Mouse (Mus musculus) lung, embryonic 14.5 days (tissue): ENCODE data around the gene Iqcd. TPM values are rescaled to one million over a fixed set of nuclear protein-coding genes. Genes with fewer than 3 reads are reported as not detected.

Source experiments
- ATAC-seq: fragments of 200-750 bp; cut with Nextera tagmentation; 2 replicates; pipeline ENCODE4 v1.8.0; 2017; ENCODE audit warnings: mild to moderate bottlenecking, moderate TSS enrichment, moderate library complexity; ENCODE audit not compliant: insufficient read depth
- DNase-seq: peaks from one replicate; pipeline ENCODE4 v3.0.0-alpha.2; 2015
- H3K27ac ChIP-seq: fragments of 300-500 bp; sonication (generic); 2 replicates; pipeline ENCODE4 v1.5.1; 2014; ENCODE audit warnings: low read depth, mild to moderate bottlenecking, moderate library complexity
- H3K27me3 ChIP-seq: fragments of 300-500 bp; sonication (generic); 2 replicates; pipeline ENCODE4 v1.6.1; 2014; ENCODE audit warnings: low read length, control low read depth; ENCODE audit not compliant: insufficient read depth
- H3K36me3 ChIP-seq: fragments of 300-500 bp; sonication (generic); 2 replicates; pipeline ENCODE4 v1.6.1; 2014; ENCODE audit warnings: control low read depth; ENCODE audit not compliant: insufficient read depth
- H3K4me1 ChIP-seq: fragments of 300-500 bp; sonication (generic); 2 replicates; pipeline ENCODE4 v1.6.1; 2014; ENCODE audit warnings: antibody characterized with exemption, control low read depth; ENCODE audit not compliant: insufficient read depth
- H3K4me2 ChIP-seq: fragments of 300-500 bp; sonication (generic); 2 replicates; pipeline ENCODE4 v1.6.1; 2014; ENCODE audit warnings: mild to moderate bottlenecking
- H3K4me3 ChIP-seq: fragments of 300-500 bp; sonication (generic); 2 replicates; pipeline ENCODE4 v1.5.1; 2014; ENCODE audit warnings: low read depth, low read length
- H3K9ac ChIP-seq: fragments of 300-500 bp; sonication (generic); 2 replicates; pipeline ENCODE4 v1.6.1; 2014
- H3K9me3 ChIP-seq: fragments of 300-500 bp; sonication (generic); 2 replicates; pipeline ENCODE4 v1.6.1; 2016; ENCODE audit warnings: low read depth, low read length, control low read depth
- CTCF ChIP-seq: IDR thresholded peaks from 2 replicates; pipeline ENCODE4 v1.5.1; 2016; ENCODE audit warnings: antibody characterized with exemption, low read depth
- WGBS: fragments of 180-500 bp; shearing (Covaris S2); extraction: QIAGEN DNeasy Blood & Tissue Kit; methylation state at CpG from one replicate; pipeline ENCODE4 v1.1.7; 2014; 5-methylcytosine and 5-hydroxymethylcytosine counted together
- polyA plus RNA-seq: library from polyadenylated mRNA; unstranded; fragments of >200 nt; fragmentation: Nextera tagmentation; extraction: Ambion mirVana; gene quantifications from 2 replicates; pipeline ENCODE4 v1.2.1, GENCODE M21; 2014

Gene Iqcd
- polyA plus RNA-seq, 1 experiment from 2014 or later: 0.37 TPM

GRCm38 (mm10) chr5:120611416-120611815 is 22.6 kb downstream of the Iqcd start:
- peak overlapping the region; percentile 55 for H3K9ac ChIP-seq
- TF ChIP-seq CTCF: no peak
- H3K4me2 ChIP-seq: peak overlapping the region; percentile 94
- no peaks in the 10 kb centered on the region; the same call in 1 of the 2 replicates for H3K9me3 ChIP-seq
- H3K4me1 ChIP-seq: peaks cover 3% of the 10 kb centered on the region
- no peak for ATAC-seq
- peak overlapping the region; percentile 68 for H3K4me3 ChIP-seq
- no peaks in the 10 kb centered on the region for H3K36me3 ChIP-seq
- H3K27ac ChIP-seq: no peak overlapping the region
- DNase-seq: no peak
- H3K27me3 ChIP-seq: no peaks in the 10 kb centered on the region
- 42% methylated on average over 8 of the region's 8 CpGs for WGBS

- TF ChIP-seq CTCF: no peak
- Histone ChIP-seq H3K4me1 (peaks cover 3% of the 10 kb centered on the region), H3K27ac (peak within 1 kb of the TSS; percentile 70), H3K4me2 (peak within 1 kb of the TSS; percentile 94), H3K9ac (peak within 1 kb of the TSS; percentile 68), H3K9me3 (no peaks in the 10 kb centered on the region; the same call in 1 of the 2 replicates), H3K4me3 (peak within 1 kb of the TSS; percentile 68), H3K36me3 (peaks cover 7% of the 10 kb centered on the region; the same call in 1 of the 2 replicates), H3K27me3 (no peaks in the 10 kb centered on the region)
- peak; percentile 97 for DNase-seq
- WGBS: under 1% methylated on average over 22 of the region's 22 CpGs
- peak; percentile 81 for ATAC-seq
Observed at GRCm38 (mm10) chr5:120612442-120612821, 23.6 kb downstream of the Iqcd start, which contains the start of the genes Rita1 and Ddx54. Gene Rita1, minus strand, starts transcription at chr5:120612589. Gene Ddx54, plus strand, starts transcription at chr5:120612739.

DNA sequence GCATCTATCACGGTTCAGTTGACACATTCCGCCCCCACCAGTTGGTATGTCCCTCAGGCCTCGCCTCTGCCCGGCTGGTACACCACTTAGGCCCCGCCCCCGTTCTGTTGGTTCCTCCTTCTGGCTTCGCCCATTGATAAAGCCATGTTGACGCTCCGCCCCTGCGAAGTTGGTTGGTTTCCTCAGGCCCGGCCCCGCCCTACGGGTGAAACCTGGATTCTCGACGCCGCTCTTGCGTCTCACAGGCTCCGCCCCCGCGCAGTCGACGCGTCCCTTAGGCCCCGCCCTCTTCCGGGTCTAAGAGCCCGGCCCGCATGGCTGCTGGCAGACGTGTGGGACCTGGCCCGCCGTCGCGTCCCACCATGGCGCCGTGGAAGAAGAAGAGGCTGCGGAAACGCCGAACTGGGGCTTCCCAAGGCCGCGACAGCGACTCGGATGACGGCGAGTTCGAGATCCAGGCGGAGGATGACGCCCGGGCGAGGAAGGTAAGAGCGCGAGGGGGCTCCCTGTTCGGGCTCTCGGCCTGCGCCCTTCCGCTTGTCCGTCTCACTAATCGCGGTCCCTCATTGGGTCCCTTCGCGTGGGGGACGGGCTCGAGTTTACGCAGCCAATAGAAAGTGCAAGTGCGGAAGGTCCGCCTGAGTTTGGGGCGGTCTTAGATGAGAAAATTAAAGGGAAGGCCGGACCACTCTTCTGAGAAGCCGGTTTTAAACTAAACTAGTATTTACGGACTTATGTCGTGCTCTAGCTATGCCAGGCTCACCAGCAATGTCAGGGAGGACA is 24.2 kb downstream of the Iqcd start:
- Histone ChIP-seq H3K9ac (peak overlapping the region; percentile 68), H3K4me3 (peak overlapping the region; percentile 68), H3K27me3 (no peaks in the 10 kb centered on the region), H3K4me1 (peaks cover 3% of the 10 kb centered on the region), H3K9me3 (no peaks in the 10 kb centered on the region; the same call in 1 of the 2 replicates), H3K36me3 (peaks cover 13% of the 10 kb centered on the region; the same call in 1 of the 2 replicates), H3K4me2 (peak overlapping the region; percentile 94), H3K27ac (peak overlapping the region; percentile 70)
- TF ChIP-seq CTCF: no peak
- DNase-seq (peak; percentile 100), ATAC-seq (peak; percentile 91)
- under 1% methylated on average over 67 of the region's 69 CpGs for WGBS

- Histone ChIP-seq H3K4me2 (no peak overlapping the region), H3K27me3 (no peaks in the 10 kb centered on the region), H3K9ac (no peak overlapping the region), H3K9me3 (no peaks in the 10 kb centered on the region; the same call in 1 of the 2 replicates), H3K4me3 (no peak overlapping the region), H3K36me3 (peaks cover 41% of the 10 kb centered on the region), H3K27ac (no peak overlapping the region), H3K4me1 (peaks cover 3% of the 10 kb centered on the region)
- peak; percentile 59 for DNase-seq
- peak; percentile 67 for TF ChIP-seq CTCF
- ATAC-seq: no peak
- WGBS: 91% methylated on average over 4 of the region's 4 CpGs
Observed at GRCm38 (mm10) chr5:120615903-120616302, 27.1 kb downstream of the Iqcd start.

- Histone ChIP-seq H3K9ac (no peak overlapping the region), H3K4me1 (no peaks in the 10 kb centered on the region), H3K9me3 (no peaks in the 10 kb centered on the region; the same call in 1 of the 2 replicates), H3K36me3 (peaks cover 70% of the 10 kb centered on the region), H3K4me3 (no peak overlapping the region), H3K4me2 (no peak overlapping the region), H3K27ac (no peak overlapping the region), H3K27me3 (no peaks in the 10 kb centered on the region)
- ATAC-seq (no peak), DNase-seq (no peak)
- WGBS: 89% methylated on average over 12 of the region's 12 CpGs
- no peak for TF ChIP-seq CTCF
Observed at GRCm38 (mm10) chr5:120618778-120619177, 30.0 kb downstream of the Iqcd start.

DNA sequence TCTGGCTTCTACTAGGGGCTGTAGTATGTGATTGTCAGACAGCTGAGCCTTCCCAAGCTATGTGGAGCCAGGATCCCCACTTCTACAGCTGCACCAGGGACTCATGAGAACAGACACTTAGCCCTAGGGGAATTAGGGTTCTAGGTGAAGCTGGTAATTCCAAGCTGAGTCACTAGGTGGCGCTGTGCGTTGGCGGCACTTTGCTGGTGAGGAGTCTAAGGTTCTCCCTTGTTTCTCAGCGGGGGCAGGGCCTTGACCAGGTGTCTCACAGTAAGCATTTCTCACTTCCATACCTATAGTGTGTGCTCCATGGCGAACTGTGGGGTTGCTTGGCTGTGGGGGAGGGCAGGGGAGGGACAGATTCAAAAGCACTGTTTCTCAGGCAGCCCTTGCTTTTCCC is 30.4 kb downstream of the Iqcd start:
- H3K27me3 ChIP-seq: no peaks in the 10 kb centered on the region
- no peaks in the 10 kb centered on the region; the same call in 1 of the 2 replicates for H3K9me3 ChIP-seq
- H3K4me1 ChIP-seq: no peaks in the 10 kb centered on the region
- peak; percentile 89 for TF ChIP-seq CTCF
- H3K27ac ChIP-seq: no peak overlapping the region
- H3K9ac ChIP-seq: no peak overlapping the region
- no peak overlapping the region for H3K4me3 ChIP-seq
- peaks cover 74% of the 10 kb centered on the region for H3K36me3 ChIP-seq
- no peak for ATAC-seq
- H3K4me2 ChIP-seq: no peak overlapping the region
- DNase-seq: peak; percentile 76
- 12% methylated on average over 5 of the region's 5 CpGs for WGBS

GRCm38 (mm10) chr5:120620375-120621077 is 31.7 kb downstream of the Iqcd start:
- ATAC-seq (no peak), DNase-seq (peak; percentile 89)
- no peak overlapping the region for H3K27ac ChIP-seq
- peaks cover 86% of the 10 kb centered on the region for H3K36me3 ChIP-seq
- peak; percentile 97 for TF ChIP-seq CTCF
- H3K27me3 ChIP-seq: no peaks in the 10 kb centered on the region
- no peak overlapping the region for H3K9ac ChIP-seq
- WGBS: 70% methylated on average over 18 of the region's 18 CpGs
- no peaks in the 10 kb centered on the region for H3K4me1 ChIP-seq
- H3K9me3 ChIP-seq: no peaks in the 10 kb centered on the region; the same call in 1 of the 2 replicates
- no peak overlapping the region for H3K4me3 ChIP-seq
- H3K4me2 ChIP-seq: no peak overlapping the region
